Mouse (Mus musculus) Muller cell, postnatal 12 days (primary cell): Measurements from ENCODE around the gene Nlrc5.

Experiments
- DNase-seq: peaks from one replicate; pipeline ENCODE4 v3.0.0-alpha.2; 2015; ENCODE audit errors: inconsistent ontology term

Gene Nlrc5

DNA sequence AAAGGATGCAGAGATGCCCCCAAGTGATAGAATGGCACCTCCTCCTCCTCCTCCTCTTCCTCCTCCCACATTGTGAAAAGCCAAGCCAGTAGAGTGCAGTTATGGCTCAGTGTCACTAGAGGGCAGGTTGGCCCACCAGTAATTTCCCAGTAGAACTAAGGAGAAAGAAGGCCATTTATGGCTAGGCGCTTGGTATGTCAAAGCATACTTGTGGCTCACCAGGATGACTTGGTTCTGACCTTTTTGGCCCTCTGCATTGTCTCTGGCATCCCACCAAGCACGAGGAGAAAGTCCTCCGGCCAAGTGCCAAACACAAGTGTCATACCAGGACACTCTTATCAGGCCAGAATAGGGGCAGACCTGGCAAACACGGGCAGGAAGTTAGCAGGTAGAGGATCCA lies 94.1 kb downstream of the Nlrc5 start:
- peak; percentile 98 for DNase-seq

DNA sequence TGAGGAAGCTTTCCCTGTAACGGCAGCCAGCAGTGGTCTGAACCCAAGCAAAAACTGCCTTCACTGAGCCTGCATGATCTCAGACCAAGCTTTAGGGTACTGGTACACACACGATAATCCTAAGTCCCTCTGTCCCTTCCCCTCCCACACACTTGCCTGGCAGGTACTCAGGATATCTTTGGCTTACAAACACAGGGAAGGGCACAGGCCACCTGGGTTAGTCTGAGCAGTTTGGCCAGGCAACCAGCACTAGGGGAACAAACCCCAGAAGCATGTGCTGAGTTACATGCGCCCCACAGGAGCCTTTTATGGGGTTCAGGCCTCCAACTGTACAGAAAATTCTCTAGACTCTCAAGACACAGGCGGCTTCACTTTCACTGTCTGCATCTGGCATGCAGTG lies 95.7 kb downstream of the Nlrc5 start:
- DNase-seq = no peak

DNA sequence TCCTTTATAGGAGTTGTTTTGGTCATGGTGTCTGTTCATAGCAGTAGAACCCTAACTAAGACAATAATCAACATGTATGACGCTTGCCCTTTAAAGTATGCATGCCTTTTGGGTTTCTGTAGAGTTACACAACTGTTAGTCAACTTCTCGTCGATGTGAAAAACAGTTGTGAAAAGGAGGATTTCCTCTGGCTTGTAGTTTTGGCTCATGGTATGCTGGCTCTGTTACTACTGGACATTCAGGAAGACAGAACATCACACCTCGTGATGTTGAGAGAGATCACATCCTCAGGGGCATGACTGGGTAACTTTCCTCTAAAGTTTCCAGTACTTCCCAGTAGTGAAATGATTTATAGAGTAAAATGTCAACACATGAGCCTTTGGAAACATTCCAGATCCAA lies 96.5 kb downstream of the Nlrc5 start:
- no peak for DNase-seq

DNA sequence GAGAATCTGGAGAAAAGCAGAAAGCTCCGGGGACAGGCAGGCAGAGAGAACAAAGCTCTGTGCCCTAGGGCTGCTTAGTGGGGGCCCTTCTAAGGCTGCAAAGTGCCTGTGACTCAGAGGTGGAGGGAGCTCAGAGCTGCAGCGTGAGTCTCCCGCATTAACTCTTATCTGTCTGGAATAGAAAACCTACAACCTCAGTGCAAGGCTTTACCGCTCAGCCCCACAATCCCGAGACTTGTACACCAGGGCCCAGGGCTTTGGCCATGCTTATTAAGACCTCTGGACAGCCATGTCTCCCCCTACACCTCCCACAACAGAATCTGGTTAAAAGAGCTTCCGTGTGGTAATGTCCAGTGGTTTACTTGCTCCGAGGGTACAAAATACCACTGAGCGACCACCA lies 97.8 kb downstream of the Nlrc5 start:
- peak; percentile 59 for DNase-seq

DNA sequence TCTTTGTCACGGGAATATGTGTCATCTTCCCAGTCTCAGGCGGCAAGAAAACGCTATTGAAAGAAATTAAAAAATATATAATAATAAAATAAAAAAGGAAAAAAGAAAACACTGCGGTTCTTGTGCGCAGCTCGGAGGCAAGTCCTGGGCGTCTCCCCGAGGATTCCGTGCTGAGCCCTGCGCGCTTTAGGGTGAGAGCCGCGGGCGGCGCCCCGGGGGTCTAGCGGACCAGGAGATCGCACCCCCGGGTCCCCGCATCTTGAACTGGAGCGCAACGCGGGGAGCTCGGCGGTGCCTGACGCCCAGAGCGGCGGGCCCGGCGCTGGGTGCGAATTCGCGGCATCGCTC lies 98.3 kb downstream of the Nlrc5 start:
- no peak for DNase-seq

DNA sequence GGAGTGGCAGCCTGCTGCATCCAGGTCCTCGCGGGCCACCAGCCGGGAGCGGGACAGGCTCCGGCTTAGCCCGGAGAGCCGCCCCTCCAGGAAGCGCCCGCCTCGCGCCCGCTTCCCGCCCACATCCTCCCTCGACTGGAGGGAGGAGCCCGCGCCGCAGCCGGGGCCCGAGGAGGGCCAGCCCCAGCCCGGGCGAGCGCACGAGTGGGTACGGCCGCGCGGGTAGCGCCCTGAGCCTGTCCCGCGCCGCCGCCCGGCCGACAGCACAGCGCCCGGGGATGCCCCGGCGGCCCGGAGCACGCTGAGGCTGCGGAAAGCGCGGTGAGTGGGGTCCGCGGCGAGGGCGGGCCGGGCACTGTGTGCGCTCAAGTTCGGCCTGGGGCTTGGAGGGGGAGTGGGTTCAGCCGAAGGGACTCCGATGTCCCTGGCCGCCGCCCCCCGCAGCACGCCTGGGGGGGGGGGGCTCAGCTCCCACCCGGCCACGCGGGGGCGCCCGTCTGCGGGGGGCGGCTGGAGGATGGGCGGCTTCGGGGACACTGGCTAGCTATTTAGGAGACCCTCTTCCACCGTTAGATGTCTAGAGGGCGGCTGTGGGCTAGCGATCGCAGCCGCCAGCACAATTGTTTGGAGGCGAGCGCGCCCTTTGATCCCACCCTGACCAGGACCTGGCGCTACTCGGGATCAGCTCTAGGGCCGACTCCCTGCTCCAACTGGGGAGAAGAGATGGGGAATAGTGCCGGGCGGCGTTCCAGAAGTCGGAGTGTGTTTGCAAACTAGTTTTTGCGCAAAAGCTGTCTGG lies 98.9 kb downstream of the Nlrc5 start, which contains the start of gene Cpne2:
Gene Cpne2, plus strand, starts transcription at position 118 of the 799 bp plus-strand sequence.
- DNase-seq = peak; percentile 91

DNA sequence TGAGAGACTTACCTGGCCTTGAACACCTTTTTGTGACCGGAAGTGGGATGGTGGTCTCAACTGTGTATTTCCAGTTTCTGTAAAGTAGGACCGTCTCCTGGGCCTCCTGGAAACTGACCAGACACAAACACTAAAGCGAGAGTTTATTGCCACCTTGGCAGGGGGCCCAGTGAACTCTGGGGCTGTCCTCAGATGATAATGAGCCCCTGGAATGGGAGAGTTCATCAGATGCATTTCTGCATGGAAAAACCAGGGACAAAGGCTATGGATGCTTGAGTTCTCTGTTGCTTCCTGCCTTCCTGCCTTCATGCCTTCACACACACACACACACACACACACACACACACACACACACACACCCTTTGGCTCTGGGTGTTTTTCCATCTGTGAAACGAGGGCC lies 100.5 kb downstream of the Nlrc5 start:
- peak; percentile 80 for DNase-seq

DNA sequence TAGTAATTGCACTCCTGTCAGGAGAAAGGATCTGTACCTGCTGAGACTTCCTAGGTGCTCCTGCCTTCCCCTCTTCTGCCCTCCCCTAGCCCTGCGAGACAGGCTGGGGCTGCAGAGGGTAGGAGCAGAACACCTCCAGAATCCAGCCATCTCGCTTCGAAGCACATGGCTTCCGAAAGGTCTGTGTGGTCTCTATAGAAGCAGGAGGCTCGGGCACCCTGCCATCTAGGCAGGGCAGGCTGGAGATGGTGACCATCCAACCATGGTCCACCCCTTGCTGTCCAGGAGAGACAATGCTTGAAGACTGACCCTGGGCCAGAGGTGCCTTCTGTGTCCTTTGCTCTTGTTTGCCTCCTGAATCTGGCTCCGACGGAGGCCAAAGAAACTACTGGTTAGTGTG lies 101.5 kb downstream of the Nlrc5 start:
- DNase-seq = peak; percentile 22

DNA sequence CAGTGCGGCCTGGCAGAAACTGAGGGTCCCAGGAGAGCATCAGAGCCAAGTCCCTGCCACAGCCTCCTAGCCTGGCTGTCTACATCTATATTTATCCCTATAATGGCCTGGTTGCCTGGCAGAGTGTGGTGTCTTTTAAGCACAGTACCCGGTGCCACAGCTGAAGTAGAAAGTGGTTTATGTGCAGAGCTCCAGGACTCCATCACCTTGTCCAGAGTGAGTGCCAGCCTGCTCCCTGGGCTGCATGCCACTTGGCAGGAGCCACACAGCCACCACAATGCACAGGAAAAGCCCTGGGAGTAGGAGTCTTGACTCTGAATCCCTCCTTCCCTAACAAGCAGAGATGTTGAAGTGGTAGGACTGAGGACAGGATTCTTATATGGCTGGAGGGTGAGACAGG lies 103.3 kb downstream of the Nlrc5 start:
- DNase-seq = peak; percentile 40

DNA sequence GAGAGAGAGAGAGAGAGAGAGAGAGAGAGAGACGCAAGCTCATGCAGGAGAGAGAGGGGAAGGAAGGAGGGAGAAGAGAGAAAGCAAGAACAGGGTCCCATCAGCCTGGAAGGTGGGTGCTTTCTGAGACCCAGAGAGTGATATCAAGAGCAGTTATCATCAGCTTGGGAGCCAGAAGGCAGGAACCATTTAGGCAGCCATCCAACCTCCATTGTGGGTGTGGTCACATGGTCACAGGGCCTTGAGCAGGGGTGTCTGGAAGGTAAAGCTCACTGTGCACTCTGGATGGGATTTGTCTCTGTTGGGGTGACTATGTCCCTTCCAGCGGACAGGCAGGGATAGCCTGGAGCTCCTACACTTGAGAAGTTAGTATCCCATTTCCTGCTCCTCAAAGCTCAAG lies 105.9 kb downstream of the Nlrc5 start:
- no peak for DNase-seq

DNA sequence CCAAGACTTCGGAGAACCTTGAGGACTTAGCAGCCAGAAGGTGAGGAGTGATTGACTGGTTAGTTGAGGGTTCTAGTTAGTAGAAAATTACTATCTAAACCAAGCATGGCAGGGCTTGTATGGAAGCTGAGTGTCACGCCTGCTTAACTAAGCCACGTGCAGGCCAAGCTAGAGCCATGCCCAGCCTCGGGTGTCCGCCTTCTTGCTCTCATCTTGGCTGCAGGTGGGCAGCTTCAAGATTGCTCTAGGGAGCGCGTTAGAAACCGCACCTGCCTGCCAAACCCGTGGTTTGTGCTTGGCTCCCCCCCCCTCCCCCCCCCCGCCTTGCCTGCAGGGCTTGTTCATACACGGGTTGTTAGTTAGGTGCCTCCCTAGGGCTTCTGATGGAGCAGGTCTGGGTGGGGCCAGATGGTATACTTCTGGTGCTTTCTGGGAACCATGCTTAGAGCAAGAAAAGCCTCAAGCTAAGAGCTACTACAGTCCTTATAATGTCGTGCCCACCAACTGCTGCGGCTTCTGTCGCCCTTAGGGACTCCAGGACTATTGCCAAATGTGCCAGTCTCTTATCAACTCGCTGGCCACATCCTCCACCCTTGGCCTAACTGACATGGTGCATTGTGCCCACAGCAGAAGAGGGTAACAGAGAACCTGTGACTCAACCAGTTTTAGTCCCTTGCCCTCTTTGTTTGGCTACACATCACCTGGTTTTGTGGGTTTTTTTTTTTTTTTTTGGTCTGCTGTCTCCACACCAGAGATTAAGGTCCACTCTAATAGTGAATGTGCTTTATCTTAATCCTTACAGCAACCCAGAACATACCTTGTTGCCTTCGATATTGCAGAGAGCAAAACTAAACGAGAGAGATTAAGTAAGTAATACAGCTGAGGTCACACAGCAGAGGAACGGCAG lies 107.0 kb downstream of the Nlrc5 start:
- DNase-seq = no peak

DNA sequence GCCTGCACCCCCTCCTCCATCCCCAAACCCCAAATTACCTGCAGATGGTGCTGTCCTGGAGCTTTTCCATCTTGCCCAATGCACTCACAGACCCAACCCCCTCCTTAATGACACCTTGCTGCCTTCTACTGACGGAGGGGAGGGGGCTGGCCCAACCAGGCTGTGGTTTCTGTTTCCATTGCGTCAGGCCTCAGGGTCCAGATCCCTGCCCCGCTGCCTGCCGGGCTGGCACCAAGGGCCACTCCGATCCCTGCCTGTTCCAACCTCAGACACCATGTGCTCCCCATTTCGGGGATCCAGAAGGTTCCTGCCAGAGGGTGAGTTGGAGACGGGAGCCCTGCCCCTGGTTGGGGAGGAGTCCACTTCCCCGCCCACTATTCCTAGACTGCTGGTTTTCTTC lies 109.8 kb downstream of the Nlrc5 start:
- no peak for DNase-seq

DNA sequence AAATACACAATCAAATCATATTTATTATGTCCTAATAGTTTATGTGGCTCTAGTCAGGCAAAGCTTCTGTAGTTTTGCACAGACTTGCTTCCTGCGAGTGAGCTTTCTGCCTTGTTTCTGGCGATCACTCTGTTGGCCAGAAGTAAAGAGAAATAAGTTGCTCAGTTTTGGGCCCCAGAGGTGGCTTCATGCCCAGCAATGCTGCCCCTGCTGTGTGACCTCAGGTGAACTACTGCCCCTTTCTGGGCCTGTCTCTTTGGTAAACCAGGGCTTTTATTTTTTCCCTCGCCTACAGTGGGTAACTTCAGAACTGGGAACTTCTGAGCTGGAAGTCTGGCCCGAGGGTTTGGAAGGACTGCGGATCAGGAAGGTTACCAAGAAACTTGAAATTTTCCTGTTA lies 114.9 kb downstream of the Nlrc5 start:
- peak; percentile 65 for DNase-seq

DNA sequence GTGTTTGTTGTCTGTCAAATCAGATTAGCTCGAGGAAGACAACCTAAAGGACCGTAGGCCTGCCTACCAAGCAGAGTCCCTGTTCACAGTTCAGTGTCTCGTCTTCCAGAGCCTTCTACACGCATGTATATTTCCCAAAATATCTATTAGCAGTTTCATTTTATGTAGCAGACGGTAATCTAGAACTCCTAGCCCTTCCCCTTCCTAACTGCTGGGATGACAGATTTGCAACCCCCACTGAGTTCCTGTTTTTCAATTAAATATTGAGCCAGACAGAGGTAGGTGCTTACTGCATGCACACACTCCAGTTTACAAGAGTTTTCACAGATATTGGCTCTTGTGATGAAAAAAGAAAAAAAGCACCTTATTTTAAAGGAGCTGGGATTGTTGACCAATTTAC lies 115.3 kb downstream of the Nlrc5 start:
- no peak for DNase-seq

DNA sequence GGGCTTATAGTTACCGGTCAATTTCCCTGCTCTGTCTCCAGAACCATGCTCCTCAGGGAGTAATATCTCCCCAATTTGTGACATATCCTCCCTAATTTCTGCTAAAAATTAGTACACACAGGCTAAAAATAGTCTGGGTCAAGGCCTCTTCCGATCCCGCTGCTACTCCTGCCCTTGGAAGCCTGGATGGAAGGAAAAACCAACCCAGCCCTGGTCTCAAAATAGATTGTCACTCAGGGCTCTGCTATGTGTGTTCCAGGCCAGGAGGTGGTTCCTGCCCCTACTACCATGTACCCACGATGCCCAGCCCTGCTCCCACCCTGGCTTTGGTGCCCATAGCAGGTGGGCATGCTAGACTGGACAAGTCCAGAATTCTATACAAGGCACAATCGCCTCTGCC lies 115.8 kb downstream of the Nlrc5 start:
- no peak for DNase-seq

DNA sequence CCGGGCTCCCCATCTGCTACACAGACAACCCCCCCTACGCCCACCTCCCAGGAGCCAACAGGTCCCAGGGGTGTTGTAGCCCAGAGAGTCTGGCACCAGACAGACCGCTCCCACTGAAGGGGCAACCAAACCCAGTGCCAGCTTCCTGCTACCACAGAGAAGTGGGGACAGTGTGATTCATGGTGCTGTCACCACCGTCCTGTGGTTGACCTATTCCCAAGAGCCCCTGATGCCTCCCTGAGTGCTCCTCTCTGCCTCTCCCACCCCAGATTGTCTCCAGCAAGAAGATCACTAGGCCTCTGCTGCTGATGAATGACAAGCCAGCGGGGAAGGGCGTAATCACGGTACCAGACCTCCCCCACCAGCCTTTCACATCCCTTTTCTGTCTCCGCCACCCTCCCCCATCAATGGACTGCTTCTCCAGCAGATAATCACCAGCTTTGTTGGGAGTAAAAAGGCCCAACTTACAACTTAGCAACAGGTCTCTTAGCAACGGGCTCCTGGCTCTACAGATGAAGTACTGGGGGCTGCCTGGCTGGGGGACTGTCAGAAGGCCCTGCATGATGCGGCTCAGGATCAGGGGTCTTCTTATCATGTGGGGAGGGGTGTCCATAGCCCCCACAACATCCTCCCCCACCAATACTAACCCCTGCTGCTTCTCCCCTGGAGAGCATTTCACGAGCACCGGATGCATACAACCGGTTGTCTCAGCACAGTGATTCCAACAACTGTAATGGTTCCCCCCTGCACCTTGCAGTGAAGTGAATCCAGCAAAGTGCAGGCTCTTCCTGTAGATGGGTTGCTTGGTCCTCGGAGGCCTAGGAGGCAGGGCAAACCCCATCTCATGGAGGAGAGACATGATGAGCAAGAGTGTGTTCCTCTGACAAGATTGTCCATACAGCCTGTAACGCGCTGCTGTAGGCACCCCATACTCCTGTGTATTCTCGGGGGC lies 117.6 kb downstream of the Nlrc5 start:
- DNase-seq = peak; percentile 58

DNA sequence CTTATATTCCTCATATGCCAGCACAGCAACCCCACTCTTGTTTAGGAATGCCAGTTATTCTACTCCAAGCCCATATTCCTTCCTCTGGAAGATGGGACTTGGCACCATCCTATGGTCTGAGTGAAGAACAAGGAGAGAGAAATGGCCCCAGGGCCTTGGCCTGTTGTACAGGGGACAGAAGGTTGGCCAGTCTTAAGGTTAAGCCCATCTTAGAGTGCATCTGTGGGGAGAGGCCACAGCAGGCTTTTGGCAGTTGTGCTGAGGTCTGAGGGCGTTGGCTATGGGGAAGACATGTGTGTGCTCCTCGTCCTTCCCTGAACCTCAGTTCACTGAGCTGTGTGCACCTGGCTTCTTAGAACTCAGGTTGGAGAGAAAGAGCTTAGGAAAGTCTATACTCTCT lies 118.5 kb downstream of the Nlrc5 start:
- no peak for DNase-seq

DNA sequence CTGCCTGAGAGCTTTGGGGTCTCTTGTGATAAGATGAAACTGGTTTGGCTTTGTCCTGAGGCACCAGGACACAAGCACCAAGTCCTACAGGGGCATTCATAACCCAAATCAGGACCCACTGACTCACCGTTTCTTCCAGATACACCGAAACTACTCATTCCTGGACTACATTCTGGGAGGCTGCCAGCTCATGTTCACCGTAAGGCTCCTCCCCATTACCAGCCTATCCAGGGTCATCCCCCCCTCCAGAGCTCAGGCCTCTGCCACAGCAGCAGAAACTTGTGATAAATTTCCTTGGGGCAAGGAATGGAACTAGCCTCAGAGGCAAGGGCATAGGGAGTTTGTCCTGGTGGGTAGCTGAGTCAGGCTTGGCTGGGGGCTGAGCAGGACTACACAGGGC lies 123.1 kb downstream of the Nlrc5 start:
- DNase-seq = peak; percentile 55

DNA sequence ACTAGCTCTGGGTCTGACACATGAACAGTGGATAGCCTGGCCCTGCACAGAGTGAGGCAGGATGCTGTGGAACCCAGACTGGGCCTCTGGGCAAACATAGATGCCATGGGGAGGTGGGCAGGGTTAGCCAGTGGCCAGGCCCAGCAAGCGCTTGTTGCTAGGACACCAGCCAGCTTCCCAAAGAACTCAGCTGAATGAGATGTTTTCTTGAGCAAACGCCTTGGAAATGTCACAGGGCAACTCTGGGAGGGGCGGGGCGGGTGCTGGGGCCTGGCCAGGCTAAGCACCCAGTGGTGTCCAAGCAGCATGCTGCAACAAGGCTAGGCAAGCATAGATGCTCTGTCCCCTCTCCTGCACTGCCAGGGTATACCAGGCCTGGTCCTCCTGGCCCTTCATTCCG lies 127.1 kb downstream of the Nlrc5 start:
- DNase-seq = no peak

DNA sequence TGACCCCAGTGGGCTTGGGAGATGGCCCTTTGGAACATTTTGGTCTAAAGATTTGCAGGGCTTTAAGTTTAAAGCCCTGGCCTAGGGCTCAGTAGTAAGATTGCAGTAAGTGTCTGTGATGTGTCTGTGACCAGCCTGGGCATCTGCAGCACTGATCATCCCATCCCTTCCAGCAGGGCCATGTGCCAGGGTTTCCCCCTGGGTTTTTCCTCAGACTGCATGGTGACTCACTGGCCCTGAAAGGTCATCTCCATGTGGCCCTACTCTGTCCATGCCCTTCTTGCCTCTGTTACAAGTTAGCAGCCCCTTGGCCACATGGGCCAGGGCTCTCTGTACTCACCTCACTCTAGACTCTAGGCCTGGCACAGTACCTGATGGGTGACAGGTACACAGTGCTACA lies 130.3 kb downstream of the Nlrc5 start:
- DNase-seq = no peak

DNA sequence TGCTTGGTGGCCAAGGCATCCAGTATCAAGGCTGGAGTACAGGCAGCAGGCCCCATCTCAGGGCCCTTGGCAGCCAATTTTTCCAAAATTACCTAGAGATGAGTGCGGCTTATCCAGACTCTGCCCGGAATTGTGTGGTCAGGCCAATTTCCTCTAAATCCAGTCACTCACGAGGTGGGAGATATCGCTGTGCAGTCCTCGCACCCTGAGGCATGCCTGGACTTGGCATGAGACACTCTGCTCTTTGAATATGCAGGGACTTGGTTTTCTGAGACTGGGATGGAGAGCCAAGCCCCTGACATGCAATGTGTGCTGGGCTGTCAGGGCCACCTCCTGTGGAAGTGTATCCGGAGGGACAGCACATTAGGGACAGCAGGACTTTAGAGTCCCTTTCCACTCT lies 131.9 kb downstream of the Nlrc5 start:
- no peak for DNase-seq
